11 mouse cellular contexts compared by ENCODE assay signal in the genomic region with DNA sequence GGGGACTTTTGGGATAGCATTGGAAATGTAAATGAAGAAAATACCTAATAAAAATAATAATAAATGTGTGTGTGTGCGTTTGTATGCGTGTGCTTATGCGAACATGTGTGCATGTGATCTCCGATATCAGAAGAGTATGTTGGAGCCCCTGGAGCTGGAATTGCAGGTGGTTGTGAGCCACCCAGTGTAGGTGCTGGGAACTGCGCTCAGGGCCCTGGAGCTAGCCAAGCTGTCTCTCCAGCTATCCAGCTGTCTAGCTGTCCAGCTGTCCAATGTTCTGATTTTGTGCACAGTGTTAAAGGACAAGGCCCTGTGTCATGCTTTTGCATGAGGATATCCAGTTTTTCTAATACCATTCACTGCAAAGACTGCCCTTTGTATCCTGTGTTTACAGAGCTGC. TPM values are rescaled to one million over a fixed set of nuclear protein-coding genes. Genes with fewer than 3 reads are reported as not detected.
DNase-seq lines count a peak whose midpoint lies in the region; ATAC-seq and TF ChIP-seq lines count a peak whose summit lies in the region.
"Had no signal": no experiment of that assay in that cellular context is flagged by ENCODE, and none has a peak within 500 bp of the region (broad histone marks: within the 10 kb centered on the region; RNA-seq: fewer than 3 reads in every experiment).

No protein-coding gene starts in this region.

- H3K27ac ChIP-seq in left cerebral cortex, adult 2 months = no peak overlapping the region
- H3K27ac ChIP-seq: limb, embryonic 15.5 days; neural tube, embryonic 12.5 days had no signal

- no peak overlapping the region for H3K4me3 ChIP-seq in left cerebral cortex, adult 2 months
- H3K4me3 ChIP-seq: limb, embryonic 15.5 days; neural tube, embryonic 12.5 days had no signal

- no peaks in the 10 kb centered on the region for H3K27me3 ChIP-seq in Patski
- H3K27me3 ChIP-seq: limb, embryonic 15.5 days; neural tube, embryonic 12.5 days had no signal

- CTCF ChIA-PET in Patski (lab: Charles Lee) = interaction anchor here (0.8 to 1.0 kb wide), 2 partner anchors 14 to 23 kb away, joined by 3 read pairs; no protein-coding TSS in a partner anchor

- no peak for ATAC-seq in Patski

- peak; percentile 9; the same call in 1 of the 2 replicates for TF ChIP-seq CTCF in left cerebral cortex, adult 2 months (IDR thresholded peaks at IDR 0.05)
- peak; percentile 56 for TF ChIP-seq CTCF in Patski (IDR thresholded peaks at IDR 0.05)

- POLR2A ChIA-PET in Patski (lab: Charles Lee) = no interaction called here

- peak; percentile 17 for DNase-seq in embryo, embryonic 10 days (ENCODE audit: low spot score)
- no peak for DNase-seq in embryo, embryonic 9.5 days (ENCODE audit: extremely low spot score)
- DNase-seq in left cerebral cortex, adult 2 months (ENCODE audit: extremely low spot score in 1 of 2, low spot score in 2 of 2) = no peak
- DNase-seq in left cerebral cortex, postnatal 14 days (ENCODE audit: low spot score in 2 of 2) = no peak
- DNase-seq in Patski (ENCODE audit: low read depth, low spot score) = no peak
- DNase-seq in lung, postnatal 14 days = peak; percentile 27
- DNase-seq in cerebellum, postnatal 14 days = no peak
- DNase-seq in left cerebral cortex, adult 9 months (ENCODE audit: low spot score in 2 of 2) = no peak
- DNase-seq: cerebellum, adult 11-12 months had no signal

- intact Hi-C loops in left cerebral cortex, adult 2 months (cut with DNase I) = no loop called here
- intact Hi-C loops in left cerebral cortex, postnatal 14 days (cut with DNase I) = no loop called here

- in situ Hi-C loops in Patski (cut with MboI; ENCODE audit: low pct_unique_long_range_greater_than_20kb) = no loop called here

RNA-seq across cellular contexts. Expression of a gene that starts 7.8 kb away (rescaled TPM):
- total RNA-seq in left cerebral cortex, adult 2 months (2021) = not detected
- total RNA-seq in left cerebral cortex, postnatal 14 days (2021) = under 1 TPM; 0.53 to 0.59 TPM
- 14.3 TPM for polyA plus RNA-seq in Patski (2021)
- polyA plus RNA-seq: neural tube, embryonic 12.5 days had no signal

Comparison
In these comparisons a context has a peak if more than half of its experiments do, and no peak if none do; other contexts are left out.
1. DNase-seq: peak in embryo, embryonic 10 days (single experiment) and lung, postnatal 14 days (single experiment); none in embryo, embryonic 9.5 days (single experiment), left cerebral cortex, adult 2 months (0 of 2), left cerebral cortex, postnatal 14 days (0 of 2), Patski (single experiment), cerebellum, postnatal 14 days (0 of 2) and left cerebral cortex, adult 9 months (0 of 2).